Mouse (Mus musculus): ENCODE data around the gene Zfp708. TPM values are rescaled to one million over a fixed set of nuclear protein-coding genes. Genes with fewer than 3 reads are reported as not detected.

Zfp708 gene
- polyA plus RNA-seq, 1 experiment: 3.2 TPM

- no peak for TF ChIP-seq CTCF (IDR thresholded peaks at IDR 0.05; ENCODE audit: borderline replicate concordance, insufficient read depth, low read length)
- TF ChIP-seq POLR2A (IDR thresholded peaks at IDR 0.05; ENCODE audit: low read depth, low read length): no peak; the same call in 1 of the 2 replicates
- Histone ChIP-seq H3K4me3 (ENCODE audit: insufficient read depth, low read length) (peak overlapping the region; percentile 74), H3K27ac (ENCODE audit: insufficient read depth, low read length) (peak overlapping the region; percentile 91), H3K4me1 (ENCODE audit: control insufficient read depth, insufficient read depth, low read length) (peaks cover 8% of the 10 kb centered on the region; the same call in 1 of the 2 replicates)
Measured at GRCm38 (mm10) chr13:67107681-67108080, 9.9 kb upstream of the Zfp708 start.

- H3K4me1 ChIP-seq (ENCODE audit: control insufficient read depth, insufficient read depth, low read length): no peaks in the 10 kb centered on the region
- H3K4me3 ChIP-seq (ENCODE audit: insufficient read depth, low read length): no peak overlapping the region
- no peak overlapping the region for H3K27ac ChIP-seq (ENCODE audit: insufficient read depth, low read length)
- TF ChIP-seq POLR2A (IDR thresholded peaks at IDR 0.05; ENCODE audit: low read depth, low read length) (no peak), CTCF (IDR thresholded peaks at IDR 0.05; ENCODE audit: borderline replicate concordance, insufficient read depth, low read length) (no peak)
Measured at GRCm38 (mm10) chr13:67090154-67090553, 7.6 kb downstream of the Zfp708 start.

- Histone ChIP-seq H3K4me1 (ENCODE audit: control insufficient read depth, insufficient read depth, low read length) (no peaks in the 10 kb centered on the region), H3K4me3 (ENCODE audit: insufficient read depth, low read length) (0 out of 2 replicates have a peak overlapping the region, but pooled peaks have one; percentile 75), H3K27ac (ENCODE audit: insufficient read depth, low read length) (peak overlapping the region; percentile 87)
- TF ChIP-seq POLR2A (IDR thresholded peaks at IDR 0.05; ENCODE audit: low read depth, low read length) (no peak), CTCF (IDR thresholded peaks at IDR 0.05; ENCODE audit: borderline replicate concordance, insufficient read depth, low read length) (no peak)
Measured at GRCm38 (mm10) chr13:67081946-67082345, 15.8 kb downstream of the Zfp708 start.

- peak; percentile 86 for TF ChIP-seq POLR2A (IDR thresholded peaks at IDR 0.05; ENCODE audit: low read depth, low read length)
- TF ChIP-seq CTCF (IDR thresholded peaks at IDR 0.05; ENCODE audit: borderline replicate concordance, insufficient read depth, low read length): no peak
- Histone ChIP-seq H3K27ac (ENCODE audit: insufficient read depth, low read length) (peak overlapping the region; percentile 87), H3K4me3 (ENCODE audit: insufficient read depth, low read length) (peak overlapping the region; percentile 75), H3K4me1 (ENCODE audit: control insufficient read depth, insufficient read depth, low read length) (no peaks in the 10 kb centered on the region)
Measured at GRCm38 (mm10) chr13:67081142-67081713, 16.5 kb downstream of the Zfp708 start.

- H3K4me1 ChIP-seq (ENCODE audit: control insufficient read depth, insufficient read depth, low read length): no peaks in the 10 kb centered on the region
- no peak for TF ChIP-seq CTCF (IDR thresholded peaks at IDR 0.05; ENCODE audit: borderline replicate concordance, insufficient read depth, low read length)
- no peak for TF ChIP-seq POLR2A (IDR thresholded peaks at IDR 0.05; ENCODE audit: low read depth, low read length)
Measured at GRCm38 (mm10) chr13:67077244-67077643, 20.5 kb downstream of the Zfp708 start.

GRCm38 (mm10) chr13:67072786-67073185 lies 25.0 kb downstream of the Zfp708 start:
- no peaks in the 10 kb centered on the region for H3K4me1 ChIP-seq (ENCODE audit: control insufficient read depth, insufficient read depth, low read length)
- no peak overlapping the region for H3K27ac ChIP-seq (ENCODE audit: insufficient read depth, low read length)
- no peak for TF ChIP-seq POLR2A (IDR thresholded peaks at IDR 0.05; ENCODE audit: low read depth, low read length)
- TF ChIP-seq CTCF (IDR thresholded peaks at IDR 0.05; ENCODE audit: borderline replicate concordance, insufficient read depth, low read length): no peak
- no peak overlapping the region for H3K4me3 ChIP-seq (ENCODE audit: insufficient read depth, low read length)

More at GRCm38 (mm10) chr13:67077244-67077643, 20.5 kb downstream of the Zfp708 start:
- Histone ChIP-seq H3K4me3 (ENCODE audit: insufficient read depth, low read length) (no peak overlapping the region), H3K27ac (ENCODE audit: insufficient read depth, low read length) (no peak overlapping the region)

- TF ChIP-seq POLR2A (IDR thresholded peaks at IDR 0.05; ENCODE audit: low read depth, low read length) (no peak), CTCF (IDR thresholded peaks at IDR 0.05; ENCODE audit: borderline replicate concordance, insufficient read depth, low read length) (no peak)
- Histone ChIP-seq H3K4me3 (ENCODE audit: insufficient read depth, low read length) (no peak overlapping the region), H3K27ac (ENCODE audit: insufficient read depth, low read length) (no peak overlapping the region), H3K4me1 (ENCODE audit: control insufficient read depth, insufficient read depth, low read length) (no peaks in the 10 kb centered on the region)
Measured at GRCm38 (mm10) chr13:67065386-67065785, 32.4 kb downstream of the Zfp708 start.

- H3K4me3 ChIP-seq (ENCODE audit: insufficient read depth, low read length): no peak overlapping the region
- H3K27ac ChIP-seq (ENCODE audit: insufficient read depth, low read length): no peak overlapping the region
- TF ChIP-seq CTCF (IDR thresholded peaks at IDR 0.05; ENCODE audit: borderline replicate concordance, insufficient read depth, low read length): no peak
- TF ChIP-seq POLR2A (IDR thresholded peaks at IDR 0.05; ENCODE audit: low read depth, low read length): no peak
- H3K4me1 ChIP-seq (ENCODE audit: control insufficient read depth, insufficient read depth, low read length): no peaks in the 10 kb centered on the region; the same call in 1 of the 2 replicates
Measured at GRCm38 (mm10) chr13:67062427-67062826, 35.3 kb downstream of the Zfp708 start.

GRCm38 (mm10) chr13:67060786-67061358 lies 36.9 kb downstream of the Zfp708 start, which contains the start of gene Zfp712:
Zfp712 (minus strand) TSS chr13:67061170.
- Histone ChIP-seq H3K27ac (ENCODE audit: insufficient read depth, low read length) (peak within 1 kb of the TSS; percentile 74), H3K4me1 (ENCODE audit: control insufficient read depth, insufficient read depth, low read length) (no peaks in the 10 kb centered on the region; the same call in 1 of the 2 replicates), H3K4me3 (ENCODE audit: insufficient read depth, low read length) (peak within 1 kb of the TSS; percentile 84)
- TF ChIP-seq CTCF (IDR thresholded peaks at IDR 0.05; ENCODE audit: borderline replicate concordance, insufficient read depth, low read length): no peak
- TF ChIP-seq POLR2A (IDR thresholded peaks at IDR 0.05; ENCODE audit: low read depth, low read length): peak; percentile 87

- no peak for TF ChIP-seq CTCF (IDR thresholded peaks at IDR 0.05; ENCODE audit: borderline replicate concordance, insufficient read depth, low read length)
- TF ChIP-seq POLR2A (IDR thresholded peaks at IDR 0.05; ENCODE audit: low read depth, low read length): no peak
Measured at GRCm38 (mm10) chr13:67060161-67060785, 37.5 kb downstream of the Zfp708 start.

More at GRCm38 (mm10) chr13:67060161-67060785, 37.5 kb downstream of the Zfp708 start:
- H3K27ac ChIP-seq (ENCODE audit: insufficient read depth, low read length): peak overlapping the region; percentile 10; the same call in 1 of the 2 replicates
- H3K4me1 ChIP-seq (ENCODE audit: control insufficient read depth, insufficient read depth, low read length): no peaks in the 10 kb centered on the region; the same call in 1 of the 2 replicates
- H3K4me3 ChIP-seq (ENCODE audit: insufficient read depth, low read length): peak overlapping the region; percentile 84

Other genes starting within 250 kb of the Zfp708 start
- 0.65 and 1.7 TPM in 2 replicates for gene Gm10767, start 193.1 kb downstream of the Zfp708 start, polyA plus RNA-seq (2011; ENCODE audit: insufficient read length, low read depth, missing spikeins)
- gene Zfp712, start 36.8 kb downstream of the Zfp708 start, polyA plus RNA-seq (2011; ENCODE audit: insufficient read length, low read depth, missing spikeins): 1.2 and 2.4 TPM in 2 replicates
- gene Gm28557, start 10.6 kb upstream of the Zfp708 start, polyA plus RNA-seq (2011; ENCODE audit: insufficient read length, low read depth, missing spikeins): 1.8 and 5.3 TPM in 2 replicates
- 0.43 and 0.98 TPM in 2 replicates for gene Rslcan18, start 18.3 kb upstream of the Zfp708 start, polyA plus RNA-seq (2011; ENCODE audit: insufficient read length, low read depth, missing spikeins)
- gene Zfp759, start 23.7 kb upstream of the Zfp708 start, polyA plus RNA-seq (2011; ENCODE audit: insufficient read length, low read depth, missing spikeins): 2.3 and 4.2 TPM in 2 replicates
- gene Rsl1, start 75.2 kb upstream of the Zfp708 start, polyA plus RNA-seq (2011; ENCODE audit: insufficient read length, low read depth, missing spikeins): 6.5 and 7.3 TPM in 2 replicates
- 1.2 and 1.5 TPM in 2 replicates for gene Zfp455, start 96.5 kb upstream of the Zfp708 start, polyA plus RNA-seq (2011; ENCODE audit: insufficient read length, low read depth, missing spikeins)
- gene Zfp458, start 180.5 kb upstream of the Zfp708 start, polyA plus RNA-seq (2011; ENCODE audit: insufficient read length, low read depth, missing spikeins): 3.3 and 4.6 TPM in 2 replicates
- gene Zfp457, start 208.5 kb upstream of the Zfp708 start, polyA plus RNA-seq (2011; ENCODE audit: insufficient read length, low read depth, missing spikeins): 0.57 and 1.6 TPM in 2 replicates
- gene Zfp595, start 234.6 kb upstream of the Zfp708 start, polyA plus RNA-seq (2011; ENCODE audit: insufficient read length, low read depth, missing spikeins): 6.4 and 8.6 TPM in 2 replicates